Mouse (Mus musculus) midbrain, embryonic 16.5 days (tissue): ENCODE data around the gene Rwdd3. TPM values are rescaled to one million over a fixed set of nuclear protein-coding genes. Genes with fewer than 3 reads are reported as not detected.

Source experiments
- ATAC-seq: fragments of 200-750 bp; cut with Nextera tagmentation; 2 replicates; pipeline ENCODE4 v1.8.0; 2017; ENCODE audit warnings: moderate TSS enrichment
- H3K27ac ChIP-seq: fragments of 300-500 bp; sonication (generic); 2 replicates; pipeline ENCODE4 v1.5.1; 2014; ENCODE audit warnings: mild to moderate bottlenecking, low read length, mixed read lengths
- H3K27me3 ChIP-seq: fragments of 300-500 bp; sonication (generic); 2 replicates; pipeline ENCODE4 v1.6.1; 2014; ENCODE audit warnings: low read depth, low read length, mixed read lengths; ENCODE audit not compliant: control insufficient read depth, insufficient read depth
- H3K36me3 ChIP-seq: fragments of 300-500 bp; sonication (generic); 2 replicates; pipeline ENCODE4 v1.6.1; 2014; ENCODE audit warnings: mild to moderate bottlenecking, low read length, moderate library complexity, mixed read lengths; ENCODE audit not compliant: control insufficient read depth, insufficient read depth
- H3K4me1 ChIP-seq: fragments of 300-500 bp; sonication (generic); 2 replicates; pipeline ENCODE4 v1.6.1; 2014; ENCODE audit warnings: mild to moderate bottlenecking, low read length, mixed read lengths; ENCODE audit not compliant: control insufficient read depth, insufficient read depth
- H3K4me2 ChIP-seq: fragments of 300-500 bp; sonication (generic); 2 replicates; pipeline ENCODE4 v1.6.1; 2014; ENCODE audit warnings: mild to moderate bottlenecking, low read length, mixed read lengths
- H3K4me3 ChIP-seq: fragments of 300-500 bp; sonication (generic); 2 replicates; pipeline ENCODE4 v1.5.1; 2014; ENCODE audit warnings: low read depth, mild to moderate bottlenecking, low read length, moderate library complexity, mixed read lengths
- H3K9ac ChIP-seq: fragments of 300-500 bp; sonication (generic); 2 replicates; pipeline ENCODE4 v1.6.1; 2014; ENCODE audit warnings: low read depth, low read length, mixed read lengths
- H3K9me3 ChIP-seq: fragments of 300-500 bp; sonication (generic); replicated peaks from 2 replicates; pipeline ENCODE4 v1.6.1; 2014; ENCODE audit warnings: mild to moderate bottlenecking, low read length, mixed read lengths; ENCODE audit not compliant: control insufficient read depth, poor library complexity, severe bottlenecking
- WGBS: fragments of 180-500 bp; shearing (Covaris S2); extraction: QIAGEN DNeasy Blood & Tissue Kit; methylation state at CpG from one replicate; pipeline ENCODE4 v1.1.7; 2014; 5-methylcytosine and 5-hydroxymethylcytosine counted together
- polyA plus RNA-seq: library from polyadenylated mRNA; unstranded; fragments of >200 nt; fragmentation: Nextera tagmentation; extraction: Ambion mirVana; gene quantifications from 2 replicates; pipeline ENCODE4 v1.2.1, GENCODE M21; 2015

Gene Rwdd3
- polyA plus RNA-seq, 1 experiment from 2014 or later: 7.7 TPM

DNA sequence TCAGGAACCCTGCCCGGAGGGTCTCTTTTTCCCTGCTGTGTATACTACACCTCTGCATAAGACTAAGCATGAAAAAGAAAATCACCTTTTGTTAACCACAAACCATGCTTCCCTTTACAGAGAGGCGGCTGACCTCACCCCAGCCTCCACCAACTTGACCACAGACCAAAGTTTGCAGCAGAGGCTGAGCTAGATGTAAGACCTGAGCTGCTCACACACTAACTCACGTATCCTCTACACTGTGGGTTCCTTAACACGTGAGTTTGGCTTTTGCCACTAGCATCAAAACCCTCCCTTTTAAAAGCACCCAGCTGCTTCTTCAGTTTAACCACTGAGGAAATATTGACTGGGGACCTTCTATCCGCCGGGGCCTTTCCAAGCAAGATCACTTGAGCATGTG, 64.0 kb downstream of the Rwdd3 start:
- WGBS: 89% methylated on average over 6 of the region's 6 CpGs

GRCm38 (mm10) chr3:121105408-121105708, 66.1 kb downstream of the Rwdd3 start:
- H3K36me3 ChIP-seq: no peaks in the 10 kb centered on the region
- H3K9me3 ChIP-seq: no peaks in the 10 kb centered on the region
- H3K9ac ChIP-seq: no peak overlapping the region
- H3K27ac ChIP-seq: no peak overlapping the region
- H3K27me3 ChIP-seq: no peaks in the 10 kb centered on the region
- no peak overlapping the region for H3K4me3 ChIP-seq
- 0 out of 2 replicates have a peak, but pooled peaks have one; percentile 30 for ATAC-seq
- WGBS: 69% methylated on average over 5 of the region's 5 CpGs
- no peak overlapping the region; the same call in 1 of the 2 replicates for H3K4me2 ChIP-seq
- peaks cover 15% of the 10 kb centered on the region for H3K4me1 ChIP-seq

More for the DNA sequence above, 64.0 kb downstream of the Rwdd3 start:
- H3K9me3 ChIP-seq: no peaks in the 10 kb centered on the region
- ATAC-seq: no peak
- H3K4me3 ChIP-seq: no peak overlapping the region
- H3K27ac ChIP-seq: no peak overlapping the region
- H3K4me2 ChIP-seq: no peak overlapping the region
- peaks cover 15% of the 10 kb centered on the region for H3K4me1 ChIP-seq
- H3K27me3 ChIP-seq: no peaks in the 10 kb centered on the region
- H3K36me3 ChIP-seq: no peaks in the 10 kb centered on the region
- no peak overlapping the region for H3K9ac ChIP-seq

Other genes starting within 250 kb of the Rwdd3 start
- gene Tmem56, start 111.4 kb upstream of the Rwdd3 start, polyA plus RNA-seq: 3.4 and 3.8 TPM in 2 replicates
- 36.9 and 39.2 TPM in 2 replicates for gene Alg14, start 120.1 kb upstream of the Rwdd3 start, polyA plus RNA-seq